Mouse (Mus musculus): ENCODE measurements around the gene Msh4. TPM values are rescaled to one million over a fixed set of nuclear protein-coding genes. Genes with fewer than 3 reads are reported as not detected.

Gene Msh4
- total RNA-seq, 2 experiments from 2014 or later = 0.10 to 0.24 TPM

- intact Hi-C loops (cut with DNase I) = no loop called here
- no peak for DNase-seq
These were observed 80.7 kb downstream of the Msh4 start for GRCm38 (mm10) chr3:153825197-153825596.

- intact Hi-C loops (cut with DNase I) = no loop called here
- DNase-seq = peak in 1 of 2 experiments; percentile 8
These were observed 82.0 kb downstream of the Msh4 start for GRCm38 (mm10) chr3:153823671-153824515.

GRCm38 (mm10) chr3:153819438-153819837 is 86.5 kb downstream of the Msh4 start:
- intact Hi-C loops (cut with DNase I) = no loop called here
- DNase-seq = no peak

- DNase-seq = no peak
- intact Hi-C loops (cut with DNase I) = no loop called here
These were observed 87.2 kb downstream of the Msh4 start for GRCm38 (mm10) chr3:153818723-153819122.

- intact Hi-C loops (cut with DNase I) = no loop called here
- no peak for DNase-seq
These were observed 88.5 kb downstream of the Msh4 start for GRCm38 (mm10) chr3:153817376-153817890.

- no peak for DNase-seq
- intact Hi-C loops (cut with DNase I) = no loop called here
These were observed 91.9 kb downstream of the Msh4 start for GRCm38 (mm10) chr3:153814026-153814425.

- intact Hi-C loops (cut with DNase I) = no loop called here
- DNase-seq = no peak
These were observed 97.5 kb downstream of the Msh4 start for GRCm38 (mm10) chr3:153808406-153808805.

GRCm38 (mm10) chr3:153807444-153808149 is 98.3 kb downstream of the Msh4 start:
- DNase-seq = no peak
- intact Hi-C loops (cut with DNase I) = loop anchor here (2.0 kb wide), 2 partner anchors 83 to 149 kb away; partner anchors contain the start of gene St6galnac3

Other genes with a start within 250 kb of the Msh4 start
- gene St6galnac3, start 181.0 kb downstream of the Msh4 start, total RNA-seq (2021) = 10 to 100 TPM in 1 of 2 experiments, 1 to 10 TPM in 1; 9.9 to 12.6 TPM
- gene Asb17, start 61.9 kb downstream of the Msh4 start, total RNA-seq (2021) = not detected
- gene Rabggtb, start 6.9 kb upstream of the Msh4 start, total RNA-seq (2021) = 100 to 1,000 TPM in 1 of 2 experiments, 10 to 100 TPM in 1; 90.2 to 105 TPM
- 100 to 1,000 TPM; 980 to 999 TPM for gene Acadm, start 38.5 kb upstream of the Msh4 start, total RNA-seq (2021)
- under 1 TPM; 0.22 to 0.31 TPM for gene Slc44a5, start 67.3 kb upstream of the Msh4 start, total RNA-seq (2021)